Mouse (Mus musculus) intestine, postnatal 0 days (tissue): ENCODE results near the gene Mfsd12. TPM values are rescaled to one million over a fixed set of nuclear protein-coding genes. Genes with fewer than 3 reads are reported as not detected.

Experiments
- ATAC-seq: fragments of 200-750 bp; cut with Nextera tagmentation; 2 replicates; pipeline ENCODE4 v1.8.0; 2017; ENCODE audit warnings: mild to moderate bottlenecking, moderate TSS enrichment, moderate library complexity
- H3K27ac ChIP-seq: fragments of 300-500 bp; sonication (generic); 2 replicates; pipeline ENCODE4 v1.5.1; 2014; ENCODE audit warnings: mild to moderate bottlenecking, low read depth, low read length, moderate library complexity
- H3K27me3 ChIP-seq: fragments of 300-500 bp; sonication (generic); replicated peaks from 2 replicates; pipeline ENCODE4 v1.6.1; 2014; ENCODE audit warnings: low read length, mixed read lengths; ENCODE audit not compliant: control insufficient read depth, insufficient read depth
- H3K36me3 ChIP-seq: fragments of 300-500 bp; sonication (generic); 2 replicates; pipeline ENCODE4 v1.6.1; 2014; ENCODE audit warnings: mild to moderate bottlenecking, moderate library complexity; ENCODE audit not compliant: control insufficient read depth, insufficient read depth
- H3K4me1 ChIP-seq: fragments of 300-500 bp; sonication (generic); replicated peaks from 2 replicates; pipeline ENCODE4 v1.6.1; 2014; ENCODE audit warnings: antibody characterized with exemption, low read length, mixed read lengths; ENCODE audit not compliant: control insufficient read depth, insufficient read depth
- H3K4me2 ChIP-seq: fragments of 300-500 bp; sonication (generic); replicated peaks from 2 replicates; pipeline ENCODE4 v1.6.1; 2014; ENCODE audit warnings: low read depth, mild to moderate bottlenecking, moderate library complexity
- H3K4me3 ChIP-seq: fragments of 300-500 bp; sonication (generic); 2 replicates; pipeline ENCODE4 v1.5.1; 2014; ENCODE audit warnings: low read depth, low read length
- H3K9ac ChIP-seq: fragments of 300-500 bp; sonication (generic); 2 replicates; pipeline ENCODE4 v1.6.1; 2014; ENCODE audit warnings: mild to moderate bottlenecking, low read depth, low read length
- H3K9me3 ChIP-seq: fragments of 300-500 bp; sonication (generic); 2 replicates; pipeline ENCODE4 v1.6.1; 2016; ENCODE audit warnings: mixed run types; ENCODE audit not compliant: control insufficient read depth
- CTCF ChIP-seq: sonication (generic); IDR thresholded peaks from 2 replicates; pipeline ENCODE4 v1.5.1; 2016; ENCODE audit warnings: low read depth, mild to moderate bottlenecking, control low read depth, antibody characterized with exemption, moderate library complexity
- WGBS: fragments of 180-500 bp; shearing (Covaris S2); extraction: QIAGEN DNeasy Blood & Tissue Kit; methylation state at CpG from one replicate; pipeline ENCODE4 v1.1.7; 2014; 5-methylcytosine and 5-hydroxymethylcytosine counted together
- polyA plus RNA-seq: library from polyadenylated mRNA; unstranded; fragments of >200 nt; fragmentation: Nextera tagmentation; extraction: Ambion mirVana; gene quantifications from 2 replicates; pipeline ENCODE4 v1.2.1, GENCODE M21; 2015

The Mfsd12 gene
- polyA plus RNA-seq, 1 experiment from 2014 or later, result 29.6 TPM

GRCm38 (mm10) chr10:81395127-81395526 lies 37.8 kb downstream of the Mfsd12 start:
- H3K27ac ChIP-seq, result no peak overlapping the region
- no peaks in the 10 kb centered on the region; the same call in 1 of the 2 replicates for H3K4me1 ChIP-seq
- no peaks in the 10 kb centered on the region for H3K27me3 ChIP-seq
- TF ChIP-seq CTCF, result peak; percentile 93
- peaks cover 21% of the 10 kb centered on the region; the same call in 1 of the 2 replicates for H3K36me3 ChIP-seq
- no peaks in the 10 kb centered on the region for H3K9me3 ChIP-seq
- no peak overlapping the region; the same call in 1 of the 2 replicates for H3K4me3 ChIP-seq
- 20% methylated on average over 5 of the region's 5 CpGs for WGBS
- ATAC-seq, result no peak
- H3K9ac ChIP-seq, result no peak overlapping the region
- peak overlapping the region; percentile 79; the same call in 1 of the 2 replicates for H3K4me2 ChIP-seq

DNA sequence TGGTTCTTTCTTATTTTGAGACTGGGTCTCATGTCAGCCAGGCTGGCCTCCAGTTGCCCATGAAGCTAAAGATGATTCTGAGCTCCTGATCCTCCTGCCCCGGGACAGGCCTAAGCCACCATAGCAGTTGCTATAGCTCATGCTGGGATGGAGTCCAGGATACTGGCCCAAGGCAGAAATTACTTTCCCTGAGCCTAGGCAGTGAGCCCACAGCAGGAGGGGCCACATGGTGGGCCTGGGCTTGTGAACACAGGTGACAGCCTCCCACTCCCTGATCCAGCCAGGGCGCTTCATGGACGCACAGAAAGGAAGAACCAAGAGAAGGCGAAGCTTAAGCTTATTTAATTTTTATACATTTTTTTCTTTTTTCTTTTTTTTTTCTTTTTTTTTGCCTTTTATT lies 38.6 kb downstream of the Mfsd12 start:
- H3K4me2 ChIP-seq, result no peak overlapping the region
- H3K36me3 ChIP-seq, result peaks cover 21% of the 10 kb centered on the region; the same call in 1 of the 2 replicates
- H3K9me3 ChIP-seq, result no peaks in the 10 kb centered on the region
- H3K9ac ChIP-seq, result no peak overlapping the region
- no peak for ATAC-seq
- no peak for TF ChIP-seq CTCF
- no peak overlapping the region; the same call in 1 of the 2 replicates for H3K27ac ChIP-seq
- no peaks in the 10 kb centered on the region; the same call in 1 of the 2 replicates for H3K4me1 ChIP-seq
- H3K4me3 ChIP-seq, result no peak overlapping the region
- WGBS, result 89% methylated on average over 4 of the region's 4 CpGs
- H3K27me3 ChIP-seq, result no peaks in the 10 kb centered on the region

GRCm38 (mm10) chr10:81396749-81397148 lies 39.5 kb downstream of the Mfsd12 start:
- H3K4me3 ChIP-seq, result no peak overlapping the region
- H3K4me1 ChIP-seq, result peaks cover 5% of the 10 kb centered on the region
- no peak overlapping the region for H3K9ac ChIP-seq
- WGBS, result 88% methylated on average over 5 of the region's 5 CpGs
- no peaks in the 10 kb centered on the region for H3K27me3 ChIP-seq
- H3K4me2 ChIP-seq, result no peak overlapping the region
- H3K27ac ChIP-seq, result no peak overlapping the region
- no peak for ATAC-seq
- H3K9me3 ChIP-seq, result no peaks in the 10 kb centered on the region
- peaks cover 17% of the 10 kb centered on the region; the same call in 1 of the 2 replicates for H3K36me3 ChIP-seq
- TF ChIP-seq CTCF, result no peak

DNA sequence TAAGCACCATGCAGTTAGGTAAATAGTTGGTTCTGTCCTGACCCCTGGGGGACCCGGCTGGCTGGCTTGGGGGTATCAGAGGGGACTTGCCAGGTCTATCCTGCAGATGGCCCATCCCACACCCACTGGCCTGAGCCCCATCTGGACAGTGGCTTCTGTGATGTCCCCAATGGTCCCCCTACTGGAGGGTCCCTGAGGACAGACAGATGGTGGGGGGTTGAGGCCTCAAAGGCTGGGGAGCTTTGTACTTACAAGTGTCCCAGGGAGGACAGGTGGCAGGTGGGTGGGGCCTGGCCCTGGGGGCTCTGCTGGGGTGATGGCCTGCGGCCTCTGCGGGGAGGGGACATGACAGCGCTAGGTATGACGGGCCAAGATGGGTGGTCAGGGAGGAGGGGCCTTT lies 42.0 kb downstream of the Mfsd12 start:
- H3K4me3 ChIP-seq, result no peak overlapping the region
- peaks cover 17% of the 10 kb centered on the region; the same call in 1 of the 2 replicates for H3K36me3 ChIP-seq
- ATAC-seq, result no peak
- H3K4me2 ChIP-seq, result peak overlapping the region; percentile 28; the same call in 1 of the 2 replicates
- no peak for TF ChIP-seq CTCF
- H3K9ac ChIP-seq, result no peak overlapping the region
- H3K27me3 ChIP-seq, result 0 out of 2 replicates have a peak, but pooled peaks cover 4% of the 10 kb centered on the region
- H3K9me3 ChIP-seq, result no peaks in the 10 kb centered on the region
- peaks cover 12% of the 10 kb centered on the region for H3K4me1 ChIP-seq
- WGBS, result 82% methylated on average over 5 of the region's 5 CpGs
- no peak overlapping the region for H3K27ac ChIP-seq

- Histone ChIP-seq H3K27me3 (0 out of 2 replicates have a peak, but pooled peaks cover 4% of the 10 kb centered on the region), H3K9ac (no peak overlapping the region), H3K4me1 (peaks cover 12% of the 10 kb centered on the region), H3K4me3 (no peak overlapping the region), H3K9me3 (no peaks in the 10 kb centered on the region), H3K27ac (no peak overlapping the region), H3K4me2 (peak overlapping the region; percentile 28; the same call in 1 of the 2 replicates), H3K36me3 (peaks cover 20% of the 10 kb centered on the region; the same call in 1 of the 2 replicates)
- WGBS, result 79% methylated on average over 18 of the region's 18 CpGs
- TF ChIP-seq CTCF, result no peak
- ATAC-seq, result no peak
Observed at GRCm38 (mm10) chr10:81399798-81400308, 42.6 kb downstream of the Mfsd12 start.

DNA sequence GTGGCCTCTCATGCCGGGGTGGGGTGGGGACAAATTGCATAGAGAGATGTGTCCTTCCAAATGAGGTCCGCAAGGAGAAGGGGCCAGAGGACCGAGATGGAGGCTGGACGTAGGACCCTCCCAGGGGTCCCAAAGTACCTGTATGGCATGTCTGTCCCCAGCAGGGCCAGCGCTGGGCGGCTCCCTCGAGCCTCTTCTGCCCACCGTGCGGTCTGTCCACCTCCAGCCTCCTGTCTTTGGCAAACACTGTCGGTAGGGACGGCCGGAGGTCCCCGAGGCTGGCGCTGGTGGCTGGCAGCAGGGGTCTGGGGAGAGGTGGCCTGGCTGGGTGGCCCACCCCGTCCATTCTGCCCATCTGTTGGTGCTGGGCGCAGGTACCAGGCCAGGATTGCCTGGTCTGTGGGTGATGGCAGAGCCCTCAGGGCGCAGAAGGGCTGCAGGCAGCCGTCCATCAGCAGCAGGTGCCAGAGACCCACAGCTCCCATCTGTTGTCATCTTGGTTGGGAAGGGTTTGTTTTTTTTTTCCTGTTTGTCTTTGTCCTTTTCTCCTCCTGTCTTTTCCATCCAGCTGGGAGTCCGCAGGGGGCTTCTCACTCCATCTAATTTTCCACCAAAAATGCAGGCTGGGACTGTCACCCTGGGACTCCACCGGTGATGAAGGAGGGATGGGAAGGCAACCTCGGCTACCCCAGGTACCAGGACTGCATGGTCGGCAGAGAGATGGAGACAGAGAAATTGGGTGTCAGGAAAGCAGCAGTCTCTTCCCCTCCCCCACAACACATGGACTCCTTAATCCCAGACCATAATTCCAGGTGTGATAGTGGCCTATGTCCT lies 43.3 kb downstream of the Mfsd12 start:
- H3K27ac ChIP-seq, result no peak overlapping the region

More for the DNA sequence above, 43.3 kb downstream of the Mfsd12 start:
- Histone ChIP-seq H3K9me3 (no peaks in the 10 kb centered on the region), H3K27me3 (0 out of 2 replicates have a peak, but pooled peaks cover 4% of the 10 kb centered on the region), H3K36me3 (peaks cover 25% of the 10 kb centered on the region), H3K9ac (no peak overlapping the region), H3K4me1 (peaks cover 12% of the 10 kb centered on the region), H3K4me2 (peak overlapping the region; percentile 28), H3K4me3 (0 out of 2 replicates have a peak overlapping the region, but pooled peaks have one; percentile 6)
- TF ChIP-seq CTCF, result no peak
- 69% methylated on average over 22 of the region's 22 CpGs for WGBS
- ATAC-seq, result no peak
